Mouse (Mus musculus) neural tube, embryonic 14.5 days (tissue): ENCODE results near the gene Hagh. TPM values are rescaled to one million over a fixed set of nuclear protein-coding genes. Genes with fewer than 3 reads are reported as not detected.

Source experiments
- ATAC-seq: fragments of 200-750 bp; cut with Nextera tagmentation; 2 replicates; pipeline ENCODE4 v1.8.0; 2017; ENCODE audit warnings: low read depth, mild to moderate bottlenecking, moderate TSS enrichment, moderate library complexity
- H3K27ac ChIP-seq: fragments of 300-500 bp; sonication (generic); 2 replicates; pipeline ENCODE4 v1.5.1; 2014; ENCODE audit warnings: low read depth, mild to moderate bottlenecking, control low read depth, low read length, moderate library complexity, mixed read lengths
- H3K27me3 ChIP-seq: fragments of 300-500 bp; sonication (generic); 2 replicates; pipeline ENCODE4 v1.6.1; 2014; ENCODE audit warnings: low read length; ENCODE audit not compliant: control insufficient read depth, insufficient read depth
- H3K36me3 ChIP-seq: fragments of 300-500 bp; sonication (generic); 2 replicates; pipeline ENCODE4 v1.6.1; 2014; ENCODE audit warnings: low read length, mixed read lengths; ENCODE audit not compliant: control insufficient read depth, insufficient read depth
- H3K4me1 ChIP-seq: fragments of 300-500 bp; sonication (generic); 2 replicates; pipeline ENCODE4 v1.6.1; 2014; ENCODE audit warnings: low read length; ENCODE audit not compliant: control insufficient read depth, insufficient read depth
- H3K4me2 ChIP-seq: fragments of 300-500 bp; sonication (generic); 2 replicates; pipeline ENCODE4 v1.6.1; 2014; ENCODE audit warnings: mild to moderate bottlenecking, low read depth, low read length, control low read depth
- H3K4me3 ChIP-seq: fragments of 300-500 bp; sonication (generic); 2 replicates; pipeline ENCODE4 v1.5.1; 2014; ENCODE audit warnings: low read depth, low read length, control low read depth, mixed read lengths
- H3K9ac ChIP-seq: fragments of 300-500 bp; sonication (generic); replicated peaks from 2 replicates; pipeline ENCODE4 v1.6.1; 2014; ENCODE audit warnings: low read depth, mild to moderate bottlenecking, control low read depth, low read length, mixed read lengths
- H3K9me3 ChIP-seq: fragments of 300-500 bp; sonication (generic); 2 replicates; pipeline ENCODE4 v1.6.1; 2016; ENCODE audit warnings: low read length; ENCODE audit not compliant: control insufficient read depth
- WGBS: fragments of 180-500 bp; shearing (Covaris S2); extraction: QIAGEN DNeasy Blood & Tissue Kit; methylation state at CpG from one replicate; pipeline ENCODE4 v1.1.7; 2014; 5-methylcytosine and 5-hydroxymethylcytosine counted together
- polyA plus RNA-seq: library from polyadenylated mRNA; unstranded; fragments of >200 nt; fragmentation: Nextera tagmentation; extraction: Ambion mirVana; gene quantifications from 2 replicates; pipeline ENCODE4 v1.2.1, GENCODE M21; 2014

Hagh gene
- polyA plus RNA-seq, 1 experiment from 2014 or later, result 77.2 TPM

GRCm38 (mm10) chr17:24874989-24875388 is 35.0 kb downstream of the Hagh start:
- Histone ChIP-seq H3K9me3 (no peaks in the 10 kb centered on the region), H3K36me3 (no peaks in the 10 kb centered on the region), H3K27me3 (no peaks in the 10 kb centered on the region), H3K9ac (no peak overlapping the region), H3K4me2 (no peak overlapping the region), H3K27ac (no peak overlapping the region), H3K4me3 (no peak overlapping the region), H3K4me1 (no peaks in the 10 kb centered on the region)
- no peak for ATAC-seq
- 79% methylated on average over 8 of the region's 8 CpGs for WGBS

- Histone ChIP-seq H3K4me2 (no peak overlapping the region), H3K9me3 (no peaks in the 10 kb centered on the region), H3K27ac (no peak overlapping the region), H3K9ac (no peak overlapping the region), H3K4me3 (no peak overlapping the region), H3K36me3 (0 out of 2 replicates have a peak, but pooled peaks cover under 1% of the 10 kb centered on the region), H3K4me1 (no peaks in the 10 kb centered on the region), H3K27me3 (no peaks in the 10 kb centered on the region)
- 72% methylated on average over 10 of the region's 10 CpGs for WGBS
- no peak for ATAC-seq
Observed at GRCm38 (mm10) chr17:24877336-24878116, 37.6 kb downstream of the Hagh start.

- Histone ChIP-seq H3K9me3 (no peaks in the 10 kb centered on the region), H3K4me2 (no peak overlapping the region), H3K4me3 (no peak overlapping the region), H3K36me3 (peaks cover 6% of the 10 kb centered on the region), H3K9ac (no peak overlapping the region), H3K4me1 (no peaks in the 10 kb centered on the region), H3K27ac (no peak overlapping the region), H3K27me3 (no peaks in the 10 kb centered on the region)
- 44% methylated on average over 5 of the region's 5 CpGs for whole genome bisulfite sequencing
- ATAC-seq, result no peak
Observed at GRCm38 (mm10) chr17:24878117-24878397, 38.1 kb downstream of the Hagh start.

- no peak overlapping the region for H3K9ac ChIP-seq
Observed at GRCm38 (mm10) chr17:24878531-24878930, 38.6 kb downstream of the Hagh start.

GRCm38 (mm10) chr17:24881738-24882440 is 41.9 kb downstream of the Hagh start:
- Histone ChIP-seq H3K4me1 (peaks cover 7% of the 10 kb centered on the region), H3K9me3 (no peaks in the 10 kb centered on the region), H3K36me3 (peaks cover 10% of the 10 kb centered on the region), H3K4me2 (no peak overlapping the region), H3K9ac (no peak overlapping the region), H3K27me3 (no peaks in the 10 kb centered on the region), H3K27ac (no peak overlapping the region), H3K4me3 (no peak overlapping the region)
- ATAC-seq, result no peak
- 48% methylated on average over 7 of the region's 7 CpGs for WGBS

More at GRCm38 (mm10) chr17:24878531-24878930, 38.6 kb downstream of the Hagh start:
- no peak for ATAC-seq
- 78% methylated on average over 8 of the region's 8 CpGs for WGBS
- H3K27me3 ChIP-seq, result no peaks in the 10 kb centered on the region
- no peaks in the 10 kb centered on the region for H3K4me1 ChIP-seq
- H3K36me3 ChIP-seq, result peaks cover 10% of the 10 kb centered on the region
- H3K4me2 ChIP-seq, result no peak overlapping the region
- H3K9me3 ChIP-seq, result no peaks in the 10 kb centered on the region
- H3K27ac ChIP-seq, result no peak overlapping the region
- no peak overlapping the region for H3K4me3 ChIP-seq

GRCm38 (mm10) chr17:24884391-24884790 is 44.4 kb downstream of the Hagh start:
- Histone ChIP-seq H3K4me1 (peaks cover 16% of the 10 kb centered on the region), H3K36me3 (peaks cover 10% of the 10 kb centered on the region), H3K4me3 (no peak overlapping the region), H3K27me3 (no peaks in the 10 kb centered on the region), H3K4me2 (no peak overlapping the region), H3K27ac (no peak overlapping the region), H3K9me3 (no peaks in the 10 kb centered on the region), H3K9ac (no peak overlapping the region)
- no peak for ATAC-seq
- 91% methylated on average over 6 of the region's 6 CpGs for WGBS

GRCm38 (mm10) chr17:24885356-24886133 is 45.6 kb downstream of the Hagh start:
- WGBS, result 25% methylated on average over 22 of the region's 22 CpGs
- Histone ChIP-seq H3K9me3 (no peaks in the 10 kb centered on the region), H3K36me3 (peaks cover 18% of the 10 kb centered on the region), H3K27me3 (no peaks in the 10 kb centered on the region), H3K4me2 (peak overlapping the region; percentile 94), H3K4me1 (peaks cover 16% of the 10 kb centered on the region), H3K27ac (no peak overlapping the region), H3K9ac (peak overlapping the region; percentile 41), H3K4me3 (peak overlapping the region; percentile 89)
- no peak for ATAC-seq

- WGBS, result under 1% methylated on average over 69 of the region's 69 CpGs
- peaks cover 16% of the 10 kb centered on the region for H3K4me1 ChIP-seq
- peaks cover 26% of the 10 kb centered on the region for H3K36me3 ChIP-seq
Observed at GRCm38 (mm10) chr17:24886134-24886931, 46.4 kb downstream of the Hagh start, which contains the start of the genes Nubp2 and Spsb3. Nubp2 (minus strand) TSS chr17:24886349. Spsb3 (plus strand) TSS chr17:24886643.

More at GRCm38 (mm10) chr17:24886134-24886931, 46.4 kb downstream of the Hagh start, which contains the start of the genes Nubp2 and Spsb3:
- H3K27me3 ChIP-seq, result no peaks in the 10 kb centered on the region
- peak within 1 kb of the TSS; percentile 62 for H3K27ac ChIP-seq
- peak within 1 kb of the TSS; percentile 94 for H3K4me2 ChIP-seq
- H3K9me3 ChIP-seq, result no peaks in the 10 kb centered on the region
- H3K9ac ChIP-seq, result peak within 1 kb of the TSS; percentile 82
- H3K4me3 ChIP-seq, result peak within 1 kb of the TSS; percentile 89
- peak; percentile 97 for ATAC-seq
